ENCODE assay signal across 8 mouse cellular contexts in the genomic region with DNA sequence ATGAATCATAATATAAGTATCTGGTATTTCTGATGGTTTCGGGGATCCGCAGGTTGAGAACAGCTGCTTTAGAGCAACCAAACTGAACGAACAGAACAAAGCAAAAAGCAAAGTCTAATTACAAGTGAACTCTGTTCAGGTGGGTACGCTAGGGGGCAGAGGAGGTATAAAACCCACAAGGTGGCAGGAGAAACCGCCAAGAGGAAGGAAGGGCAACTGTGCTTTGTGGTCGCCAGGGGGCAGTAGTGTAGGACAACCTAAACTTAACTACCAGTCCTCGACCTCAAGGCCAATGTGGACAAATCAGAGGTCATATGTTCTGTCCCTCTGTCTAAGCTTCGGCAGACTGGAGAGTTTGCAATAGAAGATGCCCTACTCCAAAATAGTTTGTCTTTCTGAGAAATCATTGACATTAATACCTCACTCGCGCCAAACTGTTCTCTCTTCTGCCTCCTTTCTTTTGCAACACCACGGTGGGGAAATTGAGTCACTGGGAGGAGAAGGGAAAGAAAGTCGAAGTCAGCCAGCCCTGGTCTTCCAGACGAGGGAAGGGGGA. TPM values are rescaled to one million over a fixed set of nuclear protein-coding genes. Genes with fewer than 3 reads are reported as not detected.
DNase-seq lines count a peak whose midpoint lies in the region; ATAC-seq lines count a peak whose summit lies in the region.

No protein-coding gene starts in this region.

- peak overlapping the region; percentile 89 for H3K4me2 ChIP-seq in midbrain, embryonic 11.5 days

- ATAC-seq in inflammation-experienced regulatory T-cells, adult 6 months: peak; percentile 68
- ATAC-seq in midbrain, embryonic 11.5 days (ENCODE audit: low FRiP score): peak; percentile 12; the same call in 1 of the 2 replicates

- H3K4me3 ChIP-seq in limb, embryonic 10.5 days: peak overlapping the region; percentile 83
- H3K4me3 ChIP-seq in midbrain, embryonic 11.5 days (ENCODE audit: low read depth, low read length): peak overlapping the region; percentile 52

- 7% methylated on average over 13 of the region's 13 CpGs for WGBS in limb, embryonic 10.5 days
- WGBS in midbrain, embryonic 11.5 days: 7% methylated on average over 13 of the region's 13 CpGs

- peaks cover 15% of the 10 kb centered on the region for H3K36me3 ChIP-seq in limb, embryonic 10.5 days
- H3K36me3 ChIP-seq in midbrain, embryonic 11.5 days (ENCODE audit: control insufficient read depth, insufficient read depth, low read length): no peaks in the 10 kb centered on the region

- DNase-seq in urinary bladder, adult 2 months (ENCODE audit: low spot score): peak; percentile 28
- no peak for DNase-seq in urinary bladder, postnatal 10 days (ENCODE audit: low spot score)
- peak; percentile 97 for DNase-seq in embryo, embryonic 10 days (ENCODE audit: low spot score)
- DNase-seq in gastrocnemius, postnatal 36 days: peak; percentile 44 to 73
- peak; percentile 91 for DNase-seq in limb, embryonic 10.5 days (ENCODE audit: low spot score)
- peak; percentile 96 for DNase-seq in midbrain, embryonic 11.5 days (ENCODE audit: low spot score, missing footprints)
- DNase-seq in right cerebral cortex, postnatal 4 days: peak; percentile 65

- peak overlapping the region; percentile 88; the same call in 1 of the 2 replicates for H3K9ac ChIP-seq in midbrain, embryonic 11.5 days (ENCODE audit: low read length)

- H3K9me3 ChIP-seq in limb, embryonic 10.5 days (replicated peaks): no peaks in the 10 kb centered on the region
- H3K9me3 ChIP-seq in midbrain, embryonic 11.5 days (ENCODE audit: control insufficient read depth, low read length): no peaks in the 10 kb centered on the region

- H3K4me1 ChIP-seq in limb, embryonic 10.5 days: peaks cover 42% of the 10 kb centered on the region
- peaks cover 35% of the 10 kb centered on the region for H3K4me1 ChIP-seq in midbrain, embryonic 11.5 days (ENCODE audit: control insufficient read depth, insufficient read depth, low read length)

- intact Hi-C loops in gastrocnemius, postnatal 36 days (cut with DNase I): loop anchor here (2.0 to 5.0 kb wide), 2 partner anchors 40 to 95 kb away; no protein-coding TSS in a partner anchor

- peak overlapping the region; percentile 98 for H3K27ac ChIP-seq in limb, embryonic 10.5 days
- peak overlapping the region; percentile 82 for H3K27ac ChIP-seq in midbrain, embryonic 11.5 days (ENCODE audit: low read depth, low read length)

- no peaks in the 10 kb centered on the region for H3K27me3 ChIP-seq in limb, embryonic 10.5 days (ENCODE audit: low read depth, poor library complexity, severe bottlenecking)
- peaks cover 19% of the 10 kb centered on the region for H3K27me3 ChIP-seq in midbrain, embryonic 11.5 days (ENCODE audit: control insufficient read depth, insufficient read depth, low read length)

RNA-seq across cellular contexts. Expression of a gene that starts 0.4 kb away (rescaled TPM):
- 37.9 and 44.3 TPM in 2 replicates for polyA plus RNA-seq in urinary bladder, adult 2 months (2012; rRNA removed)
- 1 to 10 TPM; 3.3 TPM for total RNA-seq in gastrocnemius, postnatal 36 days (2021)
- not detected for polyA plus RNA-seq in inflammation-experienced regulatory T-cells, adult 6 months (2017; shearing (Covaris generic))
- 106 and 157 TPM in 2 replicates for polyA plus RNA-seq in limb, embryonic 10.5 days (2016; fragmentation: Nextera tagmentation; extraction: Ambion mirVana)
- 9.9 and 11.5 TPM in 2 replicates for polyA plus RNA-seq in midbrain, embryonic 11.5 days (2014; fragmentation: Nextera tagmentation; extraction: Ambion mirVana)

RNA-seq across cellular contexts. Expression of a gene that starts 31.3 kb away (rescaled TPM):
- 6.2 and 11.2 TPM in 2 replicates for polyA plus RNA-seq in urinary bladder, adult 2 months (2012; rRNA removed)
- 1 to 10 TPM; 2.1 to 2.7 TPM for total RNA-seq in gastrocnemius, postnatal 36 days (2021)
- under 1 TPM in 1 of 3 experiments, not detected in 2; 0.04 TPM for polyA plus RNA-seq in inflammation-experienced regulatory T-cells, adult 6 months (2017; shearing (Covaris generic))
- polyA plus RNA-seq in limb, embryonic 10.5 days (2016; fragmentation: Nextera tagmentation; extraction: Ambion mirVana): 31.1 and 44.4 TPM in 2 replicates
- polyA plus RNA-seq in midbrain, embryonic 11.5 days (2014; fragmentation: Nextera tagmentation; extraction: Ambion mirVana): 10.7 and 12.0 TPM in 2 replicates

RNA-seq across cellular contexts. Expression of a gene that starts 33.8 kb away (rescaled TPM):
- polyA plus RNA-seq in urinary bladder, adult 2 months (2012; rRNA removed): 7.0 and 8.9 TPM in 2 replicates
- total RNA-seq in gastrocnemius, postnatal 36 days (2021): under 1 TPM; 0.59 to 0.67 TPM
- polyA plus RNA-seq in inflammation-experienced regulatory T-cells, adult 6 months (2017; shearing (Covaris generic)): 10 to 100 TPM; 71.9 to 99.8 (median 84.8) TPM
- 25.3 and 29.3 TPM in 2 replicates for polyA plus RNA-seq in limb, embryonic 10.5 days (2016; fragmentation: Nextera tagmentation; extraction: Ambion mirVana)
- 4.0 and 4.5 TPM in 2 replicates for polyA plus RNA-seq in midbrain, embryonic 11.5 days (2014; fragmentation: Nextera tagmentation; extraction: Ambion mirVana)

RNA-seq across cellular contexts. Expression of a gene that starts 38.6 kb away (rescaled TPM):
- polyA plus RNA-seq in urinary bladder, adult 2 months (2012; rRNA removed): 7.2 and 9.4 TPM in 2 replicates
- total RNA-seq in gastrocnemius, postnatal 36 days (2021): 1 to 10 TPM; 5.3 to 6.5 TPM
- polyA plus RNA-seq in inflammation-experienced regulatory T-cells, adult 6 months (2017; shearing (Covaris generic)): under 1 TPM in 1 of 3 experiments, not detected in 2; 0.29 TPM
- polyA plus RNA-seq in limb, embryonic 10.5 days (2016; fragmentation: Nextera tagmentation; extraction: Ambion mirVana): 7.7 and 13.3 TPM in 2 replicates
- 4.9 and 5.8 TPM in 2 replicates for polyA plus RNA-seq in midbrain, embryonic 11.5 days (2014; fragmentation: Nextera tagmentation; extraction: Ambion mirVana)

RNA-seq across cellular contexts. Expression of a gene that starts 56.8 kb away (rescaled TPM):
- polyA plus RNA-seq in urinary bladder, adult 2 months (2012; rRNA removed): 1.6 and 1.7 TPM in 2 replicates
- not detected for total RNA-seq in gastrocnemius, postnatal 36 days (2021)
- polyA plus RNA-seq in inflammation-experienced regulatory T-cells, adult 6 months (2017; shearing (Covaris generic)): 10 to 100 TPM in 1 of 3 experiments, 1 to 10 TPM in 1, under 1 TPM in 1; 0.57 to 16.6 (median 3.8) TPM
- polyA plus RNA-seq in limb, embryonic 10.5 days (2016; fragmentation: Nextera tagmentation; extraction: Ambion mirVana): 0.14 and 0.26 TPM in 2 replicates
- not detected in 2 replicates for polyA plus RNA-seq in midbrain, embryonic 11.5 days (2014; fragmentation: Nextera tagmentation; extraction: Ambion mirVana)

Comparison
In these comparisons a context has a peak if more than half of its experiments do, and no peak if none do; other contexts are left out.
1. RNA of a gene that starts 0.4 kb away (polyA plus RNA-seq): 106 to 157 TPM in limb, embryonic 10.5 days, 37.9 to 44.3 TPM in urinary bladder, adult 2 months and 9.9 to 11.5 TPM in midbrain, embryonic 11.5 days; not detected in inflammation-experienced regulatory T-cells, adult 6 months; every median in the first group is over 10 times any median in the second.